Mouse (Mus musculus) testis, adult 2 months (tissue): ENCODE data around the gene Gfy. TPM values are rescaled to one million over a fixed set of nuclear protein-coding genes. Genes with fewer than 3 reads are reported as not detected.

ENCODE experiments used
- H3K27ac ChIP-seq: fragments of 200-500 bp; 2 replicates; pipeline ENCODE4 v1.5.1; 2012; ENCODE audit warnings: low read depth, low read length; ENCODE audit not compliant: control insufficient read depth, insufficient read depth
- H3K27me3 ChIP-seq: fragments of 200-500 bp; 2 replicates; pipeline ENCODE4 v1.6.1; 2012; ENCODE audit warnings: mild to moderate bottlenecking, low read length, moderate library complexity; ENCODE audit not compliant: control insufficient read depth, insufficient read depth
- H3K36me3 ChIP-seq: fragments of 200-500 bp; 2 replicates; pipeline ENCODE4 v1.6.1; 2012; ENCODE audit warnings: mild to moderate bottlenecking, low read length; ENCODE audit not compliant: control insufficient read depth, insufficient read depth
- H3K4me1 ChIP-seq: fragments of 200-500 bp; 2 replicates; pipeline ENCODE4 v1.6.1; 2012; ENCODE audit warnings: low read length; ENCODE audit not compliant: control insufficient read depth, insufficient read depth
- H3K4me3 ChIP-seq: fragments of 200-500 bp; 2 replicates; pipeline ENCODE4 v1.5.1; 2012; ENCODE audit warnings: low read depth, mild to moderate bottlenecking, low read length, moderate library complexity, mixed read lengths; ENCODE audit not compliant: control insufficient read depth
- CTCF ChIP-seq: fragments of 200-500 bp; IDR thresholded peaks from 2 replicates; pipeline ENCODE4 v1.5.1; 2012; ENCODE audit warnings: low read depth, mild to moderate bottlenecking, inconsistent platforms, low read length, moderate library complexity; ENCODE audit not compliant: control insufficient read depth, insufficient read depth, insufficient replicate concordance
- POLR2A ChIP-seq: fragments of 200-500 bp; IDR thresholded peaks from 2 replicates; pipeline ENCODE4 v1.6.1; 2012; ENCODE audit warnings: low read depth, mild to moderate bottlenecking, inconsistent platforms, low read length, moderate library complexity; ENCODE audit not compliant: control insufficient read depth
- polyA plus RNA-seq: library from polyadenylated mRNA; depleted of rRNA; stranded (reverse); fragments of >200 nt; gene quantifications from 2 replicates; pipeline ENCODE4 v1.2.3, GENCODE M21; 2012; rRNA removed

Gene Gfy
- polyA plus RNA-seq, 1 experiment, result 5.4 TPM

GRCm38 (mm10) chr7:45126844-45127699, 52.3 kb downstream of the Gfy start:
- H3K4me3 ChIP-seq, result no peak overlapping the region; the same call in none of the 2 replicates
- H3K27me3 ChIP-seq, result no peaks in the 10 kb centered on the region
- H3K36me3 ChIP-seq, result no peaks in the 10 kb centered on the region; the same call in 1 of the 2 replicates
- peaks cover 20% of the 10 kb centered on the region for H3K4me1 ChIP-seq
- H3K27ac ChIP-seq, result no peak overlapping the region
- TF ChIP-seq POLR2A (no peak), CTCF (no peak)

Other genes with a start within 250 kb of the Gfy start
- gene Tsks, start 236.4 kb downstream of the Gfy start, polyA plus RNA-seq, result 1,042 and 1,092 TPM in 2 replicates
- gene Cpt1c, start 204.7 kb downstream of the Gfy start, polyA plus RNA-seq, result 137 and 148 TPM in 2 replicates
- 59.6 and 60.1 TPM in 2 replicates for gene Prmt1, start 193.0 kb downstream of the Gfy start, polyA plus RNA-seq
- 108 and 114 TPM in 2 replicates for gene Irf3, start 181.9 kb downstream of the Gfy start, polyA plus RNA-seq
- gene Bcl2l12, start 180.9 kb downstream of the Gfy start, polyA plus RNA-seq, result 85.4 and 93.5 TPM in 2 replicates
- gene Scaf1, start 163.2 kb downstream of the Gfy start, polyA plus RNA-seq, result 25.1 and 27.4 TPM in 2 replicates
- gene Rras, start 161.6 kb downstream of the Gfy start, polyA plus RNA-seq, result 43.4 and 44.2 TPM in 2 replicates
- 3.4 and 3.5 TPM in 2 replicates for gene Prr12, start 126.7 kb downstream of the Gfy start, polyA plus RNA-seq
- 115 and 123 TPM in 2 replicates for gene Nosip, start 117.1 kb downstream of the Gfy start, polyA plus RNA-seq
- gene Prrg2, start 116.9 kb downstream of the Gfy start, polyA plus RNA-seq, result 27.3 and 27.9 TPM in 2 replicates
- gene Rcn3, start 87.3 kb downstream of the Gfy start, polyA plus RNA-seq, result 10.4 and 16.3 TPM in 2 replicates
- 5.4 and 5.8 TPM in 2 replicates for gene Fcgrt, start 75.7 kb downstream of the Gfy start, polyA plus RNA-seq
- gene Rps11, start 55.1 kb downstream of the Gfy start, polyA plus RNA-seq, result 169 and 192 TPM in 2 replicates
- 859 and 869 TPM in 2 replicates for gene Rpl13a, start 50.8 kb downstream of the Gfy start, polyA plus RNA-seq
- 0.06 and 0.41 TPM in 2 replicates for gene Gm45713, start 43.3 kb downstream of the Gfy start, polyA plus RNA-seq
- 3.8 and 3.9 TPM in 2 replicates for gene Flt3l, start 43.1 kb downstream of the Gfy start, polyA plus RNA-seq
- gene Pih1d1, start 25.3 kb downstream of the Gfy start, polyA plus RNA-seq, result 258 and 295 TPM in 2 replicates
- 12.8 and 13.4 TPM in 2 replicates for gene Aldh16a1, start 25.0 kb downstream of the Gfy start, polyA plus RNA-seq
- 33.5 and 34.1 TPM in 2 replicates for gene Slc17a7, start 15.6 kb downstream of the Gfy start, polyA plus RNA-seq
- gene Pth2, start 1.4 kb upstream of the Gfy start, polyA plus RNA-seq, result 21.9 and 28.2 TPM in 2 replicates
- gene Ccdc155, start 25.3 kb upstream of the Gfy start, polyA plus RNA-seq, result 78.3 and 81.9 TPM in 2 replicates
- gene Dkkl1, start 32.6 kb upstream of the Gfy start, polyA plus RNA-seq, result 1,273 and 1,348 TPM in 2 replicates
- gene Tead2, start 36.2 kb upstream of the Gfy start, polyA plus RNA-seq, result 43.1 and 60.2 TPM in 2 replicates
- gene Cd37, start 59.5 kb upstream of the Gfy start, polyA plus RNA-seq, result 78.0 and 87.4 TPM in 2 replicates
- gene Slc6a16, start 61.5 kb upstream of the Gfy start, polyA plus RNA-seq, result 76.9 and 81.4 TPM in 2 replicates
- 785 and 851 TPM in 2 replicates for gene Slc6a21, start 97.9 kb upstream of the Gfy start, polyA plus RNA-seq
- 52.2 and 54.8 TPM in 2 replicates for gene Trpm4, start 154.2 kb upstream of the Gfy start, polyA plus RNA-seq
- 0.10 and 0.22 TPM in 2 replicates for gene Hrc, start 155.7 kb upstream of the Gfy start, polyA plus RNA-seq
- 1.1 and 1.2 TPM in 2 replicates for gene Ppfia3, start 187.4 kb upstream of the Gfy start, polyA plus RNA-seq
- 5.7 and 7.3 TPM in 2 replicates for gene Lin7b, start 191.0 kb upstream of the Gfy start, polyA plus RNA-seq
- gene Snrnp70, start 216.2 kb upstream of the Gfy start, polyA plus RNA-seq, result 180 and 202 TPM in 2 replicates
- gene Kcna7, start 226.1 kb upstream of the Gfy start, polyA plus RNA-seq, result 0.99 and 1.1 TPM in 2 replicates
- 0.19 and 0.25 TPM in 2 replicates for gene Ntf5, start 234.1 kb upstream of the Gfy start, polyA plus RNA-seq
- 32.8 and 38.1 TPM in 2 replicates for gene Lhb, start 241.3 kb upstream of the Gfy start, polyA plus RNA-seq